Mouse (Mus musculus): ENCODE results near the gene Ina. TPM values are rescaled to one million over a fixed set of nuclear protein-coding genes. Genes with fewer than 3 reads are reported as not detected.

The Ina gene
- polyA plus RNA-seq (2015; fragmentation: Nextera tagmentation; extraction: Ambion mirVana), result not detected in 2 replicates

DNA sequence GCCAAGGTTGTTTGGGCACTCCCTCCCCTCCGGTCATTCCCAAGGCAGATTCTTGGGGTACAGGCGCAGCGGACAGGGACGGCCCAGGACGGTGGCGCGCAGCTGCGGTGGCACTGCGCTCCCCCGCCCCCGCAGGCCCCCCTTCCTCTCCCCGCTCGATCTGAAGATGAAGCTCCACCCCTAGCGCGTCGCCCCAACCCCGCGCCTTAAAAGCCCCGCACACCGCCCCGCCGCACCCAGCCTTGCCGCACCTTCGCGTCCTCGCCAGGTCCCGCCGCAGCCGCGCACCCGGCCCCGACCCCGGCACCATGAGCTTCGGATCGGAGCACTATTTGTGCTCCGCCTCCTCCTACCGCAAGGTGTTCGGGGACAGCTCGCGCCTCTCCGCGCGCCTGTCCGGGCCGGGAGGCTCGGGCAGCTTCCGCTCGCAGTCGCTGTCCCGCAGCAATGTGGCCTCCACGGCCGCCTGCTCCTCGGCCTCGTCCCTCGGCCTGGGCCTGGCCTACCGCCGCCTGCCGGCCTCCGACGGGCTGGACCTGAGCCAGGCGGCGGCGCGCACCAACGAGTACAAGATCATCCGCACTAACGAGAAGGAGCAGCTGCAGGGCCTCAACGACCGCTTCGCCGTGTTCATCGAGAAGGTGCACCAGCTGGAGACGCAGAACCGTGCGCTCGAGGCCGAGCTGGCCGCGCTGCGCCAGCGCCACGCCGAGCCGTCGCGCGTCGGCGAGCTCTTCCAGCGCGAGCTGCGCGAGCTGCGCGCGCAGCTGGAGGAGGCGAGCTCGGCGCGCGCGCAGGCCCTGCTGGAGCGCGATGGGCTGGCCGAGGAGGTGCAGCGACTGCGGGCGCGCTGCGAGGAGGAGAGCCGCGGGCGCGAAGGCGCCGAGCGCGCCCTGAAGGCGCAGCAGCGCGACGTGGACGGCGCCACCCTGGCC is at the start of gene Ina, which contains the start of gene Nt5c2:
TSS of gene Ina (plus strand) at position 252 of the 935 bp plus-strand sequence.
TSS of gene Nt5c2 (minus strand) at position 707 of the 935 bp plus-strand sequence.
- Histone ChIP-seq H3K4me2 (ENCODE audit: low read depth, low read length) (peak within 1 kb of the TSS; percentile 66), H3K27ac (ENCODE audit: low read depth) (no peak within 1 kb of the TSS), H3K36me3 (replicated peaks; ENCODE audit: insufficient read depth, low read length) (no peaks in the 10 kb centered on the region), H3K4me1 (ENCODE audit: insufficient read depth) (peaks cover 19% of the 10 kb centered on the region), H3K4me3 (ENCODE audit: low read depth, low read length) (peak within 1 kb of the TSS; percentile 40), H3K9ac (replicated peaks) (no peak within 1 kb of the TSS), H3K27me3 (ENCODE audit: insufficient read depth, low read length) (peaks cover 69% of the 10 kb centered on the region), H3K9me3 (ENCODE audit: low read length) (no peaks in the 10 kb centered on the region)
- TF ChIP-seq EP300 (IDR thresholded peaks at IDR 0.05; ENCODE audit: low read depth) (no peak), CTCF (IDR thresholded peaks at IDR 0.05; ENCODE audit: low read depth) (0 out of 2 replicates have a peak, but pooled peaks have one; percentile 25)
- under 1% methylated on average over 87 of the region's 124 CpGs for WGBS (ENCODE audit: insufficient replicate concordance)
- peak; percentile 77 for ATAC-seq
- peak; percentile 46 for DNase-seq

DNA sequence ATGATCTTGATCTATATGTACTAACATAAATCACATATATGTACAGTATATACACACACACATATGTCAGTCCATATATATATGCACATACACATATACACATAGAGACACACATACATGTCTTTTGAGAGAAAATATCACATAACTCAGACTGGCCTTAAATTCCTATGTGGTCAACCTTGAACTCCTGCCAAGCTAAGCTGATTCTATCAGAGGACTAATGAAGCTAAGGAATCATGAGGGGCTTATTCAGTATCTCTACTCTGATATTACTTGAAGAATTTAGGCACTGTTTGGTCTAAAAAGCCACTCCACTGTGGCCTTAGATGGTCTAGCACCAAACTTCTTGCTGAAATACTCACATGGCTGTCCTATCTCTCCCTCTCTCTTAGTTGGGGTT is 49.0 kb upstream of the Ina start:
- no peaks in the 10 kb centered on the region; the same call in 1 of the 2 replicates for H3K36me3 ChIP-seq (replicated peaks; ENCODE audit: insufficient read depth, low read length)
- DNase-seq (no peak), ATAC-seq (no peak)
- no peak overlapping the region for H3K9ac ChIP-seq (replicated peaks)
- TF ChIP-seq EP300 (IDR thresholded peaks at IDR 0.05; ENCODE audit: low read depth), result no peak
- no peak for TF ChIP-seq CTCF (IDR thresholded peaks at IDR 0.05; ENCODE audit: low read depth)
- H3K27me3 ChIP-seq (ENCODE audit: insufficient read depth, low read length), result no peaks in the 10 kb centered on the region
- no peak overlapping the region for H3K4me2 ChIP-seq (ENCODE audit: low read depth, low read length)
- no peak overlapping the region for H3K27ac ChIP-seq (ENCODE audit: low read depth)
- H3K4me3 ChIP-seq (ENCODE audit: low read depth, low read length), result no peak overlapping the region
- no peaks in the 10 kb centered on the region for H3K9me3 ChIP-seq (ENCODE audit: low read length)
- H3K4me1 ChIP-seq (ENCODE audit: insufficient read depth), result peaks cover 43% of the 10 kb centered on the region

- WGBS (ENCODE audit: insufficient replicate concordance), result 78% methylated on average over 6 of the region's 6 CpGs
- Histone ChIP-seq H3K27me3 (ENCODE audit: insufficient read depth, low read length) (no peaks in the 10 kb centered on the region), H3K36me3 (replicated peaks; ENCODE audit: insufficient read depth, low read length) (no peaks in the 10 kb centered on the region; the same call in 1 of the 2 replicates), H3K4me2 (ENCODE audit: low read depth, low read length) (no peak overlapping the region), H3K4me3 (ENCODE audit: low read depth, low read length) (no peak overlapping the region), H3K9me3 (ENCODE audit: low read length) (no peaks in the 10 kb centered on the region), H3K27ac (ENCODE audit: low read depth) (no peak overlapping the region), H3K9ac (replicated peaks) (no peak overlapping the region), H3K4me1 (ENCODE audit: insufficient read depth) (peaks cover 40% of the 10 kb centered on the region)
- DNase-seq (no peak), ATAC-seq (no peak)
- TF ChIP-seq EP300 (IDR thresholded peaks at IDR 0.05; ENCODE audit: low read depth) (no peak), CTCF (IDR thresholded peaks at IDR 0.05; ENCODE audit: low read depth) (no peak)
Measured at GRCm38 (mm10) chr19:46966330-46966729, 48.2 kb upstream of the Ina start.

GRCm38 (mm10) chr19:46967861-46968260 is 46.6 kb upstream of the Ina start:
- H3K9ac ChIP-seq (replicated peaks), result no peak overlapping the region
- H3K4me2 ChIP-seq (ENCODE audit: low read depth, low read length), result no peak overlapping the region
- H3K27me3 ChIP-seq (ENCODE audit: insufficient read depth, low read length), result no peaks in the 10 kb centered on the region
- ATAC-seq (no peak), DNase-seq (no peak)
- peaks cover 42% of the 10 kb centered on the region for H3K4me1 ChIP-seq (ENCODE audit: insufficient read depth)
- H3K9me3 ChIP-seq (ENCODE audit: low read length), result no peaks in the 10 kb centered on the region
- WGBS (ENCODE audit: insufficient replicate concordance), result 76% methylated on average over 4 of the region's 4 CpGs
- no peak overlapping the region for H3K4me3 ChIP-seq (ENCODE audit: low read depth, low read length)
- H3K36me3 ChIP-seq (replicated peaks; ENCODE audit: insufficient read depth, low read length), result no peaks in the 10 kb centered on the region; the same call in 1 of the 2 replicates
- H3K27ac ChIP-seq (ENCODE audit: low read depth), result no peak overlapping the region
- TF ChIP-seq CTCF (IDR thresholded peaks at IDR 0.05; ENCODE audit: low read depth) (no peak), EP300 (IDR thresholded peaks at IDR 0.05; ENCODE audit: low read depth) (no peak)

GRCm38 (mm10) chr19:46968833-46969232 is 45.7 kb upstream of the Ina start:
- no peak for TF ChIP-seq CTCF (IDR thresholded peaks at IDR 0.05; ENCODE audit: low read depth)
- no peak for TF ChIP-seq EP300 (IDR thresholded peaks at IDR 0.05; ENCODE audit: low read depth)
- Histone ChIP-seq H3K4me2 (ENCODE audit: low read depth, low read length) (no peak overlapping the region), H3K27ac (ENCODE audit: low read depth) (peak overlapping the region; percentile 56; the same call in 1 of the 2 replicates), H3K9me3 (ENCODE audit: low read length) (no peaks in the 10 kb centered on the region), H3K27me3 (ENCODE audit: insufficient read depth, low read length) (no peaks in the 10 kb centered on the region), H3K4me3 (ENCODE audit: low read depth, low read length) (no peak overlapping the region), H3K36me3 (replicated peaks; ENCODE audit: insufficient read depth, low read length) (no peaks in the 10 kb centered on the region; the same call in 1 of the 2 replicates), H3K4me1 (ENCODE audit: insufficient read depth) (peaks cover 38% of the 10 kb centered on the region), H3K9ac (replicated peaks) (no peak overlapping the region)
- DNase-seq (no peak), ATAC-seq (no peak)
- 58% methylated on average over 5 of the region's 5 CpGs for WGBS (ENCODE audit: insufficient replicate concordance)

DNA sequence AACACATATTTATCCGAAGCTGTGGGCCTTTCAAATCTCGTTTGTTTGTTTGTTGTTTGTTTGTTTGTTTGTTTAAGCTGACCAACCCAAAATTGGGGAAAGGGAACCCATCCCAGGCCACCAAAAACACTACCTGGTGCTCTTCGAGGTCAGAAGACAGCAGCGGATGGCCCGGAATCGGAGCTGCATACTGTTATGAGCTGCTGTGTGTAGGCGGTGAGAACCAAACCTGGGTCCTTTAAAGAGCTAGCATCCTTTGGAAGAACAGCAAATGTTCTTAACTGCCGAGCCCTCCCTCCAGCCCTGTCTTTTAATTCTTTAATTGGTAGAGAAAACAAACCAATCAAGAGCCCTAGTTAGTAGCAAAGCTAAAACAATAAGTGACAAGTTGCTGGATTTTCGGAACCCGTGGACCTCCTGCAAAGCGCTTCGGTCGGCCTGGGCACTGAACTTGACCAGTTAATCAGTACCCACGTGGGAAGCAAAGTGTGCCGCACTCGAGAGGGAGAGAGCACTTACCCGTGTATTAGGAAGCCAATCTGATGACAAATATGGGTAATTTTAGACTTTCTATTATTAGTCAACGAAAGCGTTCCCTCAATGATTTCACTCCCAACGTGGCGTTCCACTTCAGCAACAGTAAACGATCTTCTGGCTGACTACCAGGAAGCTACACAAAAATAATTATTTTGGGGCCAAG is 45.1 kb upstream of the Ina start:
- H3K27me3 ChIP-seq (ENCODE audit: insufficient read depth, low read length), result no peaks in the 10 kb centered on the region
- no peak for DNase-seq
- peak overlapping the region; percentile 84 for H3K27ac ChIP-seq (ENCODE audit: low read depth)
- TF ChIP-seq EP300 (IDR thresholded peaks at IDR 0.05; ENCODE audit: low read depth) (no peak), CTCF (IDR thresholded peaks at IDR 0.05; ENCODE audit: low read depth) (no peak)
- no peak overlapping the region for H3K4me3 ChIP-seq (ENCODE audit: low read depth, low read length)
- peak; percentile 45; the same call in 1 of the 2 replicates for ATAC-seq
- no peaks in the 10 kb centered on the region; the same call in 1 of the 2 replicates for H3K36me3 ChIP-seq (replicated peaks; ENCODE audit: insufficient read depth, low read length)
- no peaks in the 10 kb centered on the region for H3K9me3 ChIP-seq (ENCODE audit: low read length)
- WGBS (ENCODE audit: insufficient replicate concordance), result 54% methylated on average over 22 of the region's 22 CpGs
- no peak overlapping the region for H3K9ac ChIP-seq (replicated peaks)
- peak overlapping the region; percentile 45 for H3K4me2 ChIP-seq (ENCODE audit: low read depth, low read length)
- peaks cover 38% of the 10 kb centered on the region for H3K4me1 ChIP-seq (ENCODE audit: insufficient read depth)

Data from liver, postnatal 0 days (tissue).